Mouse (Mus musculus) heart, embryonic 15.5 days (tissue): ENCODE measurements around the gene Smarcd3. TPM values are rescaled to one million over a fixed set of nuclear protein-coding genes. Genes with fewer than 3 reads are reported as not detected.
A peak's percentile ranks its signal among the peaks of the same experiment; 100 is the strongest.

ENCODE experiments used
- ATAC-seq: fragments of 200-750 bp; cut with Nextera tagmentation; replicated peaks from 2 replicates; pipeline ENCODE4 v1.8.0; 2017; ENCODE audit warnings: low read depth, moderate TSS enrichment; ENCODE audit not compliant: insufficient number of reproducible peaks, insufficient read depth, low FRiP score
- H3K27ac ChIP-seq: fragments of 300-500 bp; sonication (generic); 2 replicates; pipeline ENCODE4 v1.5.1; 2015; ENCODE audit warnings: mild to moderate bottlenecking, inconsistent platforms
- H3K27me3 ChIP-seq: fragments of 300-500 bp; sonication (generic); 2 replicates; pipeline ENCODE4 v1.6.1; 2015; ENCODE audit warnings: inconsistent platforms
- H3K36me3 ChIP-seq: fragments of 300-500 bp; sonication (generic); 2 replicates; pipeline ENCODE4 v1.6.1; 2015; ENCODE audit warnings: mild to moderate bottlenecking, inconsistent platforms
- H3K4me1 ChIP-seq: fragments of 300-500 bp; sonication (generic); replicated peaks from 2 replicates; pipeline ENCODE4 v1.6.1; 2015; ENCODE audit warnings: inconsistent platforms
- H3K4me2 ChIP-seq: fragments of 300-500 bp; sonication (generic); 2 replicates; pipeline ENCODE4 v1.6.1; 2015; ENCODE audit warnings: inconsistent platforms, mild to moderate bottlenecking, moderate library complexity
- H3K4me3 ChIP-seq: fragments of 300-500 bp; sonication (generic); 2 replicates; pipeline ENCODE4 v1.5.1; 2015; ENCODE audit warnings: mild to moderate bottlenecking, inconsistent platforms
- H3K9ac ChIP-seq: fragments of 300-500 bp; sonication (generic); 2 replicates; pipeline ENCODE4 v1.6.1; 2015; ENCODE audit warnings: mild to moderate bottlenecking, inconsistent platforms
- H3K9me3 ChIP-seq: fragments of 300-500 bp; sonication (generic); replicated peaks from 2 replicates; pipeline ENCODE4 v1.6.1; 2016; ENCODE audit warnings: inconsistent platforms
- WGBS: fragments of 180-500 bp; shearing (Covaris S2); methylation state at CpG from one replicate; pipeline ENCODE4 v1.1.7; 2015; ENCODE audit warnings: mixed read lengths; 5-methylcytosine and 5-hydroxymethylcytosine counted together
- microRNA counts: library from miRNA; unstranded; fragments of <30 nt; microRNA quantifications from one replicate; lab custom pipeline; 2016
- microRNA-seq: library from miRNA; unstranded; fragments of <30 nt; microRNA quantifications from one replicate; pipeline ENCODE4, GENCODE M21; 2016
- polyA plus RNA-seq: library from polyadenylated mRNA; unstranded; fragments of >200 nt; fragmentation: Nextera tagmentation; extraction: Ambion mirVana; gene quantifications from 2 replicates; pipeline ENCODE4 v1.2.1, GENCODE M21; 2015

Smarcd3 gene
- polyA plus RNA-seq, 1 experiment from 2014 or later = 50.9 TPM

- no peak overlapping the region for H3K4me3 ChIP-seq
- no peak for ATAC-seq
- H3K4me1 ChIP-seq = peaks cover 24% of the 10 kb centered on the region
- H3K4me2 ChIP-seq = no peak overlapping the region
- no peaks in the 10 kb centered on the region for H3K9me3 ChIP-seq
- 0 out of 2 replicates have a peak, but pooled peaks cover under 1% of the 10 kb centered on the region for H3K27me3 ChIP-seq
- no peak overlapping the region for H3K9ac ChIP-seq
- no peaks in the 10 kb centered on the region for H3K36me3 ChIP-seq
- 77% methylated on average over 7 of the region's 7 CpGs for WGBS
- no peak overlapping the region for H3K27ac ChIP-seq
Observed at GRCm38 (mm10) chr5:24542643-24543042, 81.6 kb downstream of the Smarcd3 start.

GRCm38 (mm10) chr5:24541144-24541569 lies 83.1 kb downstream of the Smarcd3 start:
- WGBS = 7% methylated on average over 6 of the region's 6 CpGs
- Histone ChIP-seq H3K9me3 (no peaks in the 10 kb centered on the region), H3K4me1 (peaks cover 24% of the 10 kb centered on the region), H3K36me3 (no peaks in the 10 kb centered on the region), H3K4me2 (peak overlapping the region; percentile 76), H3K4me3 (peak overlapping the region; percentile 44), H3K27ac (peak overlapping the region; percentile 90), H3K27me3 (peaks cover 7% of the 10 kb centered on the region; the same call in 1 of the 2 replicates), H3K9ac (peak overlapping the region; percentile 44)
- ATAC-seq = no peak; the same call in 1 of the 2 replicates

MicroRNAs encoded within 50 kb of the gene (microRNA counts, 519-probe panel; counts per million panel counts)
- microRNA mmu-miR-671-3p (lab: Ali Mortazavi, UCI) (1,992 counts per million, percentile 21 among the panel's probes with 10 or more counts), microRNA mmu-miR-671-5p (lab: Ali Mortazavi, UCI) (not detected)

Small RNA genes within 50 kb of the gene (microRNA-seq; reads per million reads assigned to microRNA genes)
- gene Mir671 = 355 reads per million, percentile 69 among the genes with 10 or more reads in this experiment

Other genes with a start within 250 kb of the Smarcd3 start
- 0.81 and 1.6 TPM in 2 replicates for gene Atg9b, start 232.3 kb downstream of the Smarcd3 start, polyA plus RNA-seq
- 54.4 and 70.1 TPM in 2 replicates for gene Abcb8, start 230.7 kb downstream of the Smarcd3 start, polyA plus RNA-seq
- not detected in 2 replicates for gene Asic3, start 211.0 kb downstream of the Smarcd3 start, polyA plus RNA-seq
- 27.5 and 32.5 TPM in 2 replicates for gene Cdk5, start 200.9 kb downstream of the Smarcd3 start, polyA plus RNA-seq
- 25.6 and 30.6 TPM in 2 replicates for gene Slc4a2, start 200.6 kb downstream of the Smarcd3 start, polyA plus RNA-seq
- 173 and 188 TPM in 2 replicates for gene Fastk, start 179.1 kb downstream of the Smarcd3 start, polyA plus RNA-seq
- gene Tmub1, start 176.6 kb downstream of the Smarcd3 start, polyA plus RNA-seq = 17.0 and 20.0 TPM in 2 replicates
- gene Agap3, start 172.2 kb downstream of the Smarcd3 start, polyA plus RNA-seq = 27.9 and 35.7 TPM in 2 replicates
- gene Gbx1, start 97.2 kb downstream of the Smarcd3 start, polyA plus RNA-seq = not detected in 2 replicates
- 7.0 and 7.4 TPM in 2 replicates for gene Asb10, start 83.4 kb downstream of the Smarcd3 start, polyA plus RNA-seq
- gene 4931409K22Rik, start 67.6 kb downstream of the Smarcd3 start, polyA plus RNA-seq = 0.09 TPM in 1 of 2 replicates, not detected in the other
- 55.7 and 71.7 TPM in 2 replicates for gene Abcf2, start 46.9 kb downstream of the Smarcd3 start, polyA plus RNA-seq
- 13.1 and 18.5 TPM in 2 replicates for gene Chpf2, start 37.7 kb downstream of the Smarcd3 start, polyA plus RNA-seq
- 21.6 and 28.2 TPM in 2 replicates for gene Nub1, start 61.1 kb upstream of the Smarcd3 start, polyA plus RNA-seq
- 4.6 and 8.1 TPM in 2 replicates for gene Wdr86, start 106.3 kb upstream of the Smarcd3 start, polyA plus RNA-seq
- gene Crygn, start 133.6 kb upstream of the Smarcd3 start, polyA plus RNA-seq = 2.5 TPM in 1 of 2 replicates, not detected in the other
- gene Rheb, start 218.2 kb upstream of the Smarcd3 start, polyA plus RNA-seq = 211 and 262 TPM in 2 replicates